Mouse (Mus musculus): ENCODE results near the gene Ehmt2. TPM values are rescaled to one million over a fixed set of nuclear protein-coding genes. Genes with fewer than 3 reads are reported as not detected.
A peak's percentile ranks its signal among the peaks of the same experiment; 100 is the strongest.

Ehmt2 gene
- polyA plus RNA-seq, 1 experiment from 2014 or later = 70.1 TPM

- 93% methylated on average over 9 of the region's 9 CpGs for WGBS
- no peaks in the 10 kb centered on the region for H3K27me3 ChIP-seq (ENCODE audit: control insufficient read depth, insufficient read depth, low read length)
- DNase-seq (ENCODE audit: low spot score) (no peak), ATAC-seq (ENCODE audit: low FRiP score) (no peak)
- no peak overlapping the region for H3K4me3 ChIP-seq (ENCODE audit: low read depth, low read length)
- H3K9me3 ChIP-seq (ENCODE audit: control insufficient read depth, low read length) = no peaks in the 10 kb centered on the region
- no peak overlapping the region for H3K27ac ChIP-seq (ENCODE audit: low read depth, low read length)
- H3K36me3 ChIP-seq (ENCODE audit: control insufficient read depth, insufficient read depth, low read length) = peaks cover 25% of the 10 kb centered on the region
- H3K4me1 ChIP-seq (replicated peaks; ENCODE audit: control insufficient read depth, insufficient read depth, low read length) = no peaks in the 10 kb centered on the region
- no peak overlapping the region for H3K9ac ChIP-seq (ENCODE audit: low read depth, low read length)
- H3K4me2 ChIP-seq (replicated peaks; ENCODE audit: low read depth, low read length) = no peak overlapping the region
These were observed 4.6 kb downstream of the Ehmt2 start for GRCm38 (mm10) chr17:34902895-34903294.

GRCm38 (mm10) chr17:34910982-34911381, 12.7 kb downstream of the Ehmt2 start:
- 88% methylated on average over 10 of the region's 10 CpGs for WGBS
- H3K9ac ChIP-seq (ENCODE audit: low read depth, low read length) = no peak overlapping the region
- H3K9me3 ChIP-seq (ENCODE audit: control insufficient read depth, low read length) = no peaks in the 10 kb centered on the region
- H3K4me2 ChIP-seq (replicated peaks; ENCODE audit: low read depth, low read length) = no peak overlapping the region
- no peak overlapping the region for H3K4me3 ChIP-seq (ENCODE audit: low read depth, low read length)
- H3K36me3 ChIP-seq (ENCODE audit: control insufficient read depth, insufficient read depth, low read length) = peaks cover 39% of the 10 kb centered on the region
- DNase-seq (ENCODE audit: low spot score) (no peak), ATAC-seq (ENCODE audit: low FRiP score) (no peak)
- no peak overlapping the region for H3K27ac ChIP-seq (ENCODE audit: low read depth, low read length)
- no peaks in the 10 kb centered on the region for H3K4me1 ChIP-seq (replicated peaks; ENCODE audit: control insufficient read depth, insufficient read depth, low read length)
- no peaks in the 10 kb centered on the region for H3K27me3 ChIP-seq (ENCODE audit: control insufficient read depth, insufficient read depth, low read length)

DNA sequence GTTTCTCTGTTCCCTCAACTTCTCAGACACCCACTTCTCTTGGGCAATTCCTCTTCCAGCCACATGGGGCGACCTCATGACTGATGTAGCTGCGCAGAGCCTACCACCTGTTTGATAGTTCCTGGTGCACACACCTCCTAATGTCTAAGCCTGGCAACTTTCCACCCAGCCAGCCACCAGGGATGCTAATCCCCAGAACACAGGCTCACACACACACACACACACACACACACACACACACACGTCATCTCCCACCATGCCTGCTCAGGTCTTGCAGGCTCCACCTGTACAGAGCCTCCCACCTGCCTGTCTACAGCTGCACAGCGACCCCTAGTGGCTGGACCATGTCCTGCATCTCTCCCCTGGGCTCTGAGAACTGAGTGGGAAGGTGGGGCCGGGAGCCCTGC, 13.7 kb downstream of the Ehmt2 start:
- Histone ChIP-seq H3K4me3 (ENCODE audit: low read depth, low read length) (no peak overlapping the region), H3K36me3 (ENCODE audit: control insufficient read depth, insufficient read depth, low read length) (peaks cover 30% of the 10 kb centered on the region), H3K4me1 (replicated peaks; ENCODE audit: control insufficient read depth, insufficient read depth, low read length) (no peaks in the 10 kb centered on the region), H3K27ac (ENCODE audit: low read depth, low read length) (no peak overlapping the region), H3K4me2 (replicated peaks; ENCODE audit: low read depth, low read length) (no peak overlapping the region), H3K9ac (ENCODE audit: low read depth, low read length) (no peak overlapping the region), H3K27me3 (ENCODE audit: control insufficient read depth, insufficient read depth, low read length) (no peaks in the 10 kb centered on the region), H3K9me3 (ENCODE audit: control insufficient read depth, low read length) (no peaks in the 10 kb centered on the region)
- peak; percentile 80 for DNase-seq (ENCODE audit: low spot score)
- 53% methylated on average over 5 of the region's 5 CpGs for WGBS
- peak; percentile 46; the same call in 1 of the 2 replicates for ATAC-seq (ENCODE audit: low FRiP score)

DNA sequence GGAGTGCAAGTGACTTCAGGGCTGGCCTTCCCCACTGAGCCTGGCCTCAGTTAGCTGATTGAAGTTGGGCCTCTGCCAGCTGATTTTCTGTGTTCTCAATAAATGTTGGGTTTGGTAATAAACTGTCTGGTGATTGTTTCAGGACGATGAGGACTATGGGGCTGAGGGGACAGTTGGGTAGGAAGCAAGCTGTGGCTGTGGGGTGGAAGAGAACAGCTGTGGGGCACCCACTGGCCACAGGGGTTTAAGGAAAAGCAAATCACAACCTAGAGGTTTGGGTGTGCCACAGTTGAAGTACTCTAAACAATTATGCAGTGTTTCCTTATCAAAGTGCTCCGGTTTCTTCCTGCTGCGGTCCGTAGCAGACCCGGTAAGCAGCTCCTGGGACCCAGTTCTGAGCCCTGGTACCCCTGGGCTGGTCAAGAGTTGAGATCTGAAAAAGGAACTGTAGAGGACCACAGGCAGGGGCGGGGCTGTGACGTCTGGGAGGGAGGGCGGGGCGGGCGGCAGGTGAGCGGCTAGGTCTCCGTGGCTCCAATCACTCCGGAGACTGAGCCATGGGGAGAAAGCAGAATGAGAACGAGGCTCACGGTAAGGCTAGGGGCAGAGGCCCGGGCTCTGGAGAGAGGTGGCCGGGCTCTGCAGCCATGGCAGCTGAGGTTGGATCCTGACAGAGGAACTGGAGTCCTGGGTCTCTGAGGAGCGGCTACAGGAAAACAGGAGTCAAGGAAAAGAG, 15.8 kb downstream of the Ehmt2 start, which contains the start of gene Slc44a4:
Gene Slc44a4, plus strand, starts transcription at position 537 of the 736 bp plus-strand sequence.
- no peak within 1 kb of the TSS for H3K4me3 ChIP-seq (ENCODE audit: low read depth, low read length)
- 35% methylated on average over 18 of the region's 18 CpGs for WGBS
- H3K36me3 ChIP-seq (ENCODE audit: control insufficient read depth, insufficient read depth, low read length) = peaks cover 20% of the 10 kb centered on the region
- H3K9me3 ChIP-seq (ENCODE audit: control insufficient read depth, low read length) = no peaks in the 10 kb centered on the region
- H3K9ac ChIP-seq (ENCODE audit: low read depth, low read length) = no peak within 1 kb of the TSS
- ATAC-seq (ENCODE audit: low FRiP score) (no peak), DNase-seq (ENCODE audit: low spot score) (no peak)
- no peak within 1 kb of the TSS for H3K4me2 ChIP-seq (replicated peaks; ENCODE audit: low read depth, low read length)
- no peak within 1 kb of the TSS for H3K27ac ChIP-seq (ENCODE audit: low read depth, low read length)
- no peaks in the 10 kb centered on the region for H3K4me1 ChIP-seq (replicated peaks; ENCODE audit: control insufficient read depth, insufficient read depth, low read length)
- H3K27me3 ChIP-seq (ENCODE audit: control insufficient read depth, insufficient read depth, low read length) = no peaks in the 10 kb centered on the region

- Histone ChIP-seq H3K9me3 (ENCODE audit: control insufficient read depth, low read length) (no peaks in the 10 kb centered on the region), H3K4me1 (replicated peaks; ENCODE audit: control insufficient read depth, insufficient read depth, low read length) (no peaks in the 10 kb centered on the region), H3K9ac (ENCODE audit: low read depth, low read length) (no peak overlapping the region), H3K27me3 (ENCODE audit: control insufficient read depth, insufficient read depth, low read length) (no peaks in the 10 kb centered on the region), H3K4me2 (replicated peaks; ENCODE audit: low read depth, low read length) (no peak overlapping the region), H3K4me3 (ENCODE audit: low read depth, low read length) (no peak overlapping the region), H3K36me3 (ENCODE audit: control insufficient read depth, insufficient read depth, low read length) (peaks cover 20% of the 10 kb centered on the region), H3K27ac (ENCODE audit: low read depth, low read length) (no peak overlapping the region)
- WGBS = 20% methylated on average over 10 of the region's 11 CpGs
- no peak for DNase-seq (ENCODE audit: low spot score)
- ATAC-seq (ENCODE audit: low FRiP score) = no peak
These were observed 17.2 kb downstream of the Ehmt2 start for GRCm38 (mm10) chr17:34915410-34915831.

DNA sequence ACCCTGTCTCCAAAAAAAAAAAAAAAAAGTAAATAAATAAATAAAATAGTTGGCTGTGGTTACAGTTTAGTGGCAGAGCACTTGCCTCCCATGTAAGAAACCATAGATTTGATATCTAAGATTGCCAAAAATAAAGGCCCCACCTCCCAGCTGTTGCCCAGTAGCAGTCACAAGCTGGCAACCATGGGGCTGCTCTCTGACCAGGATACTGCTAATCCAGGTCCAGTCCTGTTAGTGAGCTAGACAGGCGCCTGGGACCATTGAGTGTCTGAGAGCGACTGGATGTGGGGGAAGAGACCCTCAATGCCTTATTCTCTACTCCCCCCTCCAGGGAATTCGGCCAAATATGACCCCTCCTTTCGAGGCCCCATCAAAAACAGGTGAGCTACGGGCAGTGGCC, 18.0 kb downstream of the Ehmt2 start:
- WGBS = 90% methylated on average over 5 of the region's 5 CpGs
- ATAC-seq (ENCODE audit: low FRiP score) = no peak
- H3K4me3 ChIP-seq (ENCODE audit: low read depth, low read length) = no peak overlapping the region
- no peaks in the 10 kb centered on the region for H3K27me3 ChIP-seq (ENCODE audit: control insufficient read depth, insufficient read depth, low read length)
- no peak overlapping the region for H3K9ac ChIP-seq (ENCODE audit: low read depth, low read length)
- H3K36me3 ChIP-seq (ENCODE audit: control insufficient read depth, insufficient read depth, low read length) = peaks cover 18% of the 10 kb centered on the region
- H3K4me2 ChIP-seq (replicated peaks; ENCODE audit: low read depth, low read length) = no peak overlapping the region
- no peaks in the 10 kb centered on the region for H3K9me3 ChIP-seq (ENCODE audit: control insufficient read depth, low read length)
- no peaks in the 10 kb centered on the region for H3K4me1 ChIP-seq (replicated peaks; ENCODE audit: control insufficient read depth, insufficient read depth, low read length)
- no peak for DNase-seq (ENCODE audit: low spot score)
- no peak overlapping the region for H3K27ac ChIP-seq (ENCODE audit: low read depth, low read length)

GRCm38 (mm10) chr17:34917188-34917587, 18.9 kb downstream of the Ehmt2 start:
- no peaks in the 10 kb centered on the region for H3K27me3 ChIP-seq (ENCODE audit: control insufficient read depth, insufficient read depth, low read length)
- no peak overlapping the region for H3K4me2 ChIP-seq (replicated peaks; ENCODE audit: low read depth, low read length)
- H3K4me1 ChIP-seq (replicated peaks; ENCODE audit: control insufficient read depth, insufficient read depth, low read length) = no peaks in the 10 kb centered on the region
- ATAC-seq (ENCODE audit: low FRiP score) (no peak), DNase-seq (ENCODE audit: low spot score) (no peak)
- H3K9ac ChIP-seq (ENCODE audit: low read depth, low read length) = no peak overlapping the region
- no peaks in the 10 kb centered on the region for H3K9me3 ChIP-seq (ENCODE audit: control insufficient read depth, low read length)
- H3K4me3 ChIP-seq (ENCODE audit: low read depth, low read length) = no peak overlapping the region
- no peak overlapping the region for H3K27ac ChIP-seq (ENCODE audit: low read depth, low read length)
- 81% methylated on average over 9 of the region's 9 CpGs for WGBS
- H3K36me3 ChIP-seq (ENCODE audit: control insufficient read depth, insufficient read depth, low read length) = peaks cover 9% of the 10 kb centered on the region

DNA sequence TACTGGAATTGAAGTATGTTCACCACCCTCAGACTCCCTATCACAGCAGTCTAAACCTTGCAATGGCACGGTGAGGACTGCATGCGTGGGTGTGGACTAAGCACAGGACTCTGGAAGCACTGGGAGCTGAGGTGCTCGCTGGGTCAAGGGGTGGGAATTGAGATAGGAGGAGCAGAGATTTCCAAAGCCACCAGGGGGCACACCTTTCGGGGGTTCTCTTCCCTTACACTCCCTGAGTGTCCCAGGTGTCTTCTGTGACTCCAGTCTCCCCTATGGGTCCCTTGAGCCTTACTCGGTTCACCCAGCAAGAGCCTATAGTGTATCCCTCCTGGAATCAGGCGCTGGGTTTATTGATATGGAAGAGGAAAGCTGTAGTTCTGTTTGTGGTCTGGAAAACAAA, 24.7 kb downstream of the Ehmt2 start:
- H3K36me3 ChIP-seq (ENCODE audit: control insufficient read depth, insufficient read depth, low read length) = no peaks in the 10 kb centered on the region
- no peak for ATAC-seq (ENCODE audit: low FRiP score)
- no peak overlapping the region for H3K27ac ChIP-seq (ENCODE audit: low read depth, low read length)
- no peak for DNase-seq (ENCODE audit: low spot score)
- H3K4me2 ChIP-seq (replicated peaks; ENCODE audit: low read depth, low read length) = no peak overlapping the region
- H3K4me1 ChIP-seq (replicated peaks; ENCODE audit: control insufficient read depth, insufficient read depth, low read length) = no peaks in the 10 kb centered on the region
- H3K4me3 ChIP-seq (ENCODE audit: low read depth, low read length) = no peak overlapping the region
- no peaks in the 10 kb centered on the region for H3K9me3 ChIP-seq (ENCODE audit: control insufficient read depth, low read length)
- no peaks in the 10 kb centered on the region for H3K27me3 ChIP-seq (ENCODE audit: control insufficient read depth, insufficient read depth, low read length)
- WGBS = 57% methylated on average over 6 of the region's 6 CpGs
- H3K9ac ChIP-seq (ENCODE audit: low read depth, low read length) = no peak overlapping the region

GRCm38 (mm10) chr17:34924258-34924657, 26.0 kb downstream of the Ehmt2 start:
- H3K27me3 ChIP-seq (ENCODE audit: control insufficient read depth, insufficient read depth, low read length) = no peaks in the 10 kb centered on the region
- ATAC-seq (ENCODE audit: low FRiP score) = no peak
- H3K4me2 ChIP-seq (replicated peaks; ENCODE audit: low read depth, low read length) = no peak overlapping the region
- H3K9me3 ChIP-seq (ENCODE audit: control insufficient read depth, low read length) = no peaks in the 10 kb centered on the region
- no peak overlapping the region for H3K27ac ChIP-seq (ENCODE audit: low read depth, low read length)
- H3K4me1 ChIP-seq (replicated peaks; ENCODE audit: control insufficient read depth, insufficient read depth, low read length) = no peaks in the 10 kb centered on the region
- H3K4me3 ChIP-seq (ENCODE audit: low read depth, low read length) = no peak overlapping the region
- WGBS = 72% methylated on average over 5 of the region's 5 CpGs
- H3K36me3 ChIP-seq (ENCODE audit: control insufficient read depth, insufficient read depth, low read length) = no peaks in the 10 kb centered on the region
- no peak for DNase-seq (ENCODE audit: low spot score)
- H3K9ac ChIP-seq (ENCODE audit: low read depth, low read length) = no peak overlapping the region

All from hindbrain, embryonic 11.5 days (tissue).